Mouse (Mus musculus): ENCODE measurements around the gene Snupn. TPM values are rescaled to one million over a fixed set of nuclear protein-coding genes. Genes with fewer than 3 reads are reported as not detected.
"Not testable (repeated sequence)": the region's sequence is repeated elsewhere in the genome, so short reads cannot be mapped to it uniquely, and the experiment has no call there.

The Snupn gene
- polyA plus RNA-seq (2015; fragmentation: Nextera tagmentation; extraction: Ambion mirVana) = 29.5 and 31.9 TPM in 2 replicates

DNA sequence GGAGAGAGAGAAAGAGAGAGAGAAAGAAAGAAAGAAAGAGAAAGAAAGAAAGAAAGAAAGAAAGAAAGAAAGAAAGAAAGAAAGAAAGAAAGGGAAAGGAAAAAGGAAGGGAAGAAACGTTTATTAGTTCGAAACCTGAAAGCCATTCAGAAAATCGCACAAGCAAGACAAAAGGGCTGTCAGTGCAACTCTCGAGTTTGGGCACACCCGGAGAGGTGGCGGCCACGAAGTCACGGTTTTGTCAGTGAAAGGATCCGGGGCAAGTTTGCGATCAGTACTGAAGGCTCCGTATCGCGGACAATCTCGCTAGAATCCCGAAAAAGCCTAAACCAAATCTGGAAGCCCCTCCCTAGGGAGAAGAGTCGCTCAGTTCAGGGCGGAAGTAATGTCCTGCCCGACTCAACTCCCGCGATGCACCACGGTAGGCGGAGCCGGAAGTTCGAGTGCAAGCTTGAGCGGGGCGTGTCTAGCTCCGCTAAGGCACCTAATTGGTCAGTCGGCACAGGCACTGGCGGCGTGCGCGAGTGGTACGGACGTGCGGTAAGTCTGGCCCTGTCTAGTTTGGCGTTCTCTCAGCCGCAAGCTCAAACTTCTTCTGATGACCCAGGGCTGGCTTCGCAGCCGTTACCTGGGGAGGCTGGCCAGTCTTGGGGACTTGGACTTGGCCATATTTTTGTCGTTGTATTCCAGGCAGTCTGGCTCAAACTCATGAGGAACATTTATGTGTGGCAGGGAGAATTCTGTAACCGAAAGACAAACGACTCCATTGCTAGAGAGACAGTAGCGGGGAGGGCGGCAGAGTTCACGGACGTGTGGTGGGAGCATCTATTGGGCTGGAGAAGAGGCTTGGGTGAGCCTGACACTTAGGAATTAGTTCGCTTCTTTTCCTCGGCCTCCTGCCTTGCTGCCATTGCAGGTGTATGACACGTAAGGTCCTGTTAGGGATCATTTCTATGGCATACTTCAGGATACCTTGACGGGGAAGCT lies at the start of gene Snupn:
Snupn (plus strand) TSS at position 465 of the 987 bp plus-strand sequence.
- peak within 1 kb of the TSS; percentile 92 for H3K27ac ChIP-seq (replicated peaks)
- H3K36me3 ChIP-seq = no peaks in the 10 kb centered on the region
- no peaks in the 10 kb centered on the region for H3K27me3 ChIP-seq
- H3K9ac ChIP-seq (replicated peaks) = peak within 1 kb of the TSS; percentile 83
- peak within 1 kb of the TSS; percentile 73 for H3K4me3 ChIP-seq
- under 1% methylated on average over 50 of the region's 50 CpGs for WGBS
- peaks cover 13% of the 10 kb centered on the region for H3K4me1 ChIP-seq
- ATAC-seq (replicated peaks) = peak; percentile 100
- no peaks in the 10 kb centered on the region for H3K9me3 ChIP-seq
- H3K4me2 ChIP-seq (replicated peaks) = peak within 1 kb of the TSS; percentile 65

DNA sequence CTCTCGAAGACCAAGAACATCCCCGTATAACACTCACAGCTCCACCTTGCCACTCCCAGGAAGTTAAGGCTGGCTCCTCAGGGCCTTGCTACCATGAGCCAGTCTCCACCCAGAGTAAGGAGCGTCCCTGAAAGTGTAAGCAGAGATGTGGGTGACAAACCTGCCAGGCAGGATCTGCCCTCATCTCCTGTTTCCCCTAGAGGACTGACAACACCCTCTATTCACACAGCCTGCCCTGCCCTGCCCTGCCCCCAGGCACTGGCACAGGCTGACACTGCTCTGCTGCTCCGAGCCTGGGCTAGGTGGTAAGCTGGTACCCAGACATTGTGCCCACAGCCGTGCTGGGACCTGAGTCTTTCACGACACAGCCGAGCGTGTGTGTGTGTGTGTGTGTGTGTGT lies 49.5 kb upstream of the Snupn start:
- Histone ChIP-seq H3K27ac (replicated peaks) (no peak overlapping the region), H3K4me3 (no peak overlapping the region), H3K9ac (replicated peaks) (no peak overlapping the region), H3K27me3 (no peaks in the 10 kb centered on the region), H3K4me1 (no peaks in the 10 kb centered on the region), H3K9me3 (no peaks in the 10 kb centered on the region), H3K36me3 (no peaks in the 10 kb centered on the region), H3K4me2 (replicated peaks) (no peak overlapping the region)
- ATAC-seq (replicated peaks) = no peak
- WGBS = 70% methylated on average over 8 of the region's 8 CpGs

DNA sequence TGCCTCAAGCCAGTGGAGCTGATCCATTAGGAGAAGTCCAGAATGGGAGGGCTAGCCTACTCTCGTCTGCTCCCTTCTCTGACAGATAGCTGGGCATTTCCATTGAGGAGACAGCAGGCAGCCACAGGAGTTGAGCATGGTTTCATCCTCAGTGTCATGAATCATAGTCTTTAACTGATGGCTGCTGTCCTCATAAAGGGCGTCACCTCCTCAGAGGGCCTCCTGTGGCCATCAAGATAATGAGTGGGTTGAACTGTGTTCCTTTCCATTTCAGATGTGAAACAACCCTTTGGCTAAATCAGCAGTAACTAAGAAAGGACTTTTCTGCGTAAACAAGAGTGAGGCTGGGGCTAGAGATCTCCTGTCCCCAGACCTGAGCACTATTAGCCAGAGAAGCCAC lies 47.0 kb upstream of the Snupn start:
- H3K4me2 ChIP-seq (replicated peaks) = no peak overlapping the region
- H3K4me1 ChIP-seq = no peaks in the 10 kb centered on the region
- no peaks in the 10 kb centered on the region for H3K36me3 ChIP-seq
- no peak for ATAC-seq (replicated peaks)
- 79% methylated on average over 3 of the region's 3 CpGs for WGBS
- no peak overlapping the region for H3K9ac ChIP-seq (replicated peaks)
- H3K27me3 ChIP-seq = no peaks in the 10 kb centered on the region
- no peak overlapping the region for H3K4me3 ChIP-seq
- H3K27ac ChIP-seq (replicated peaks) = no peak overlapping the region
- no peaks in the 10 kb centered on the region for H3K9me3 ChIP-seq

DNA sequence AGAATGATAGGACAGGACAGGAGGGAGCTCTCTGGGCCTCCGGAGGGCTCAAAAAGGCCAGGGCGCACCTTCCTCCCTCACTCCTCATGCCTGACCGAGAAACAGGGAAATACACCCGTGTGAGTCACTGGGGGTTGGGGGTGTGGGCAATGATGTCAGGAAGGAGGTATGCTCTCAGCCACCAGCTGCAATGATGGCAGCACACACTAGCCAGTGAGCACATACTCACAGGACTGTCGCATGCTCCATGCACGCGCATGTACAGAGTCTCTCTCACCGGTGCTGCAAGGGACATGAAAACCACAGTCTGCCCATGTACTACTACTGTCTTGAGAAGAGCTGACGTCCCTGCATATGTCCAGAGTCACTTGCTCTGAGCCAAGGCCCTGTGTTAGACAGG lies 43.1 kb upstream of the Snupn start:
- 85% methylated on average over 9 of the region's 9 CpGs for WGBS
- no peaks in the 10 kb centered on the region for H3K4me1 ChIP-seq
- no peak overlapping the region for H3K27ac ChIP-seq (replicated peaks)
- no peaks in the 10 kb centered on the region for H3K9me3 ChIP-seq
- no peak overlapping the region for H3K4me3 ChIP-seq
- H3K27me3 ChIP-seq = no peaks in the 10 kb centered on the region
- H3K36me3 ChIP-seq = no peaks in the 10 kb centered on the region
- ATAC-seq (replicated peaks) = no peak
- H3K9ac ChIP-seq (replicated peaks) = no peak overlapping the region
- no peak overlapping the region for H3K4me2 ChIP-seq (replicated peaks)

DNA sequence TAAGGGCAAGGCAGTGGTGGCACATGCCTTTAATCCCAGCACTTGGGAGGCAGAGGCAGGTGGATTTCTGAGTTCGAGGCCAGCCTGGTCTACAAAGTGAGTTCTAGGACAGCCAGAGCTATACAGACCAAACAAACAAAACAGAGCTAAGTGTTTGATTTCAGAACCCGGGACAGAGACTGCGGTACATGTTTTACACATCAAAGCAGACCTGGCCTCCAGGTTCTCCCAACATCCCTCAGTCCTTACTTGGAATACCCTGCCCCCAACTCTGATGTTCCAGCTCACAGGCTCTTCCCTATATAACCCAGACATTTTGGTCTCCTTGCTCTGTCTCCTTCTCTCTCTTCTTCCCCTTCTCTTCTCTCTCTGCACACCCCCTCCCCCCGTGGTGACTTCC lies 40.7 kb upstream of the Snupn start:
- ATAC-seq (replicated peaks); H3K9ac ChIP-seq (replicated peaks); H3K27ac ChIP-seq (replicated peaks); H3K27me3 ChIP-seq; H3K36me3 ChIP-seq; H3K4me3 ChIP-seq; H3K9me3 ChIP-seq; H3K4me1 ChIP-seq; H3K4me2 ChIP-seq (replicated peaks): not testable (repeated sequence)
- 55% methylated on average over 4 of the region's 4 CpGs for WGBS

DNA sequence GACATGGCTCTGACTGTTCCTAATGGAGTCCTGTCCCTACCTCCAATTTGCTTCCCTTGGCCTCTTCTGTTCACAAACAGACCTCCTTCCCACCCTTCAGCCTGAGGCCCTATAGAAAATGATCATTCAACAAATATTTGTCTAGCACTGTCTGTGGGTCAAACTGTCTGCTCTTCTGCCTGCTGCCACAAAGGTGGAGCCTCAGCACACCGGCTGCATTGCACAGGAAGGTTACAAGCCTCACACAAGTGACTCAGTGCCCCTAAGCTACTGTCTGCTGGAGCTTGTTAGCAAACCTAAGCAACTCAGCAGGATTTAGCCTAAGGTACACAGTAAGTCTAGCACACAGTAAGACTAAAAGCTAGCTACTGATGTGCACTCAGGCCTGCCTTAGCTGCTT lies 39.7 kb upstream of the Snupn start:
- Histone ChIP-seq H3K9me3 (no peaks in the 10 kb centered on the region), H3K27ac (replicated peaks) (no peak overlapping the region), H3K4me3 (no peak overlapping the region), H3K4me2 (replicated peaks) (no peak overlapping the region), H3K9ac (replicated peaks) (no peak overlapping the region), H3K36me3 (no peaks in the 10 kb centered on the region), H3K4me1 (no peaks in the 10 kb centered on the region), H3K27me3 (no peaks in the 10 kb centered on the region)
- 74% methylated on average over 1 of the region's 1 CpGs for WGBS
- ATAC-seq (replicated peaks) = no peak

DNA sequence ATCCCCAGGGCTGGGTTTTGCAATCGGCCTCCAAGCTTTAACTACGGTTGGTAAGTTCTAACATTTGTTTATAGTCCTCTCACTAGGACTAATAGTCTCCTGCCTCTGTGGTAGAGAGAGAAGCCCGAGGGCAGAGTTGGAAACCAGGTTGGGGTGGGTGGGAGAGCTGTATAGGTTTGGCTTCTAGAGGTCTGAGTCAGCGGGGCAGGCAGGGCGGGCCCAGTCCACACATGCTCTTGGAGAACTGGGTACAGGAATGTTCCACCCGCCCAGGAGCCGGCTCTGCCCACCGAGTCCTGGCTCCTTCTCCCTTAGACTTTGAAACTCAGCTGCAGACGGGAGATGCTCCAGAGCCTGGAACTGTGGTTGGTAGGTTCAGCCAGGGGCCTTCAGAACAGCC lies 36.7 kb upstream of the Snupn start:
- 86% methylated on average over 9 of the region's 9 CpGs for WGBS
- Histone ChIP-seq H3K27me3 (no peaks in the 10 kb centered on the region), H3K4me2 (replicated peaks) (no peak overlapping the region), H3K4me1 (no peaks in the 10 kb centered on the region), H3K4me3 (no peak overlapping the region), H3K27ac (replicated peaks) (no peak overlapping the region), H3K9me3 (no peaks in the 10 kb centered on the region), H3K36me3 (no peaks in the 10 kb centered on the region), H3K9ac (replicated peaks) (no peak overlapping the region)
- no peak for ATAC-seq (replicated peaks)

DNA sequence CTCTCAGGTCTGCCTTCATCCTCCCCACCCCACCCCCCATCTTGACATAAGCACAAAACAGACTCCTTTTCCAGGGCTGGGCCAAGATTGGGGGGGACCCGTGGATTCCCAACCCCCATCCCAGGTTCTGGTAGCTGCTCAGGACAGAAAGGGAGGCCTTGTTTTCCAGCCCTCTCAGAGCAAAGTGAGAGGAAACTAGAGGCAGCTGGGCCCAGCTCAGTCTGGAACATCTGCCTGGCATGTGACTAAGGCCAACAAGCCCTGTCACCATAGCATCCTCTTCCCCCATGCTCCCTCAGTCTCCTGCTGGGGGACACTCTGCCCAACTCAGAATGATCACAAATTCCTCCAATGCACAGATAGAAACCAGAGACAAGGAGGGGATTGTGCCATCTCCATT lies 35.6 kb upstream of the Snupn start:
- Histone ChIP-seq H3K27me3 (no peaks in the 10 kb centered on the region), H3K4me1 (no peaks in the 10 kb centered on the region), H3K36me3 (no peaks in the 10 kb centered on the region), H3K9me3 (no peaks in the 10 kb centered on the region), H3K27ac (replicated peaks) (no peak overlapping the region), H3K4me2 (replicated peaks) (no peak overlapping the region), H3K4me3 (no peak overlapping the region), H3K9ac (replicated peaks) (no peak overlapping the region)
- no peak for ATAC-seq (replicated peaks)
- 93% methylated on average over 1 of the region's 1 CpGs for WGBS

DNA sequence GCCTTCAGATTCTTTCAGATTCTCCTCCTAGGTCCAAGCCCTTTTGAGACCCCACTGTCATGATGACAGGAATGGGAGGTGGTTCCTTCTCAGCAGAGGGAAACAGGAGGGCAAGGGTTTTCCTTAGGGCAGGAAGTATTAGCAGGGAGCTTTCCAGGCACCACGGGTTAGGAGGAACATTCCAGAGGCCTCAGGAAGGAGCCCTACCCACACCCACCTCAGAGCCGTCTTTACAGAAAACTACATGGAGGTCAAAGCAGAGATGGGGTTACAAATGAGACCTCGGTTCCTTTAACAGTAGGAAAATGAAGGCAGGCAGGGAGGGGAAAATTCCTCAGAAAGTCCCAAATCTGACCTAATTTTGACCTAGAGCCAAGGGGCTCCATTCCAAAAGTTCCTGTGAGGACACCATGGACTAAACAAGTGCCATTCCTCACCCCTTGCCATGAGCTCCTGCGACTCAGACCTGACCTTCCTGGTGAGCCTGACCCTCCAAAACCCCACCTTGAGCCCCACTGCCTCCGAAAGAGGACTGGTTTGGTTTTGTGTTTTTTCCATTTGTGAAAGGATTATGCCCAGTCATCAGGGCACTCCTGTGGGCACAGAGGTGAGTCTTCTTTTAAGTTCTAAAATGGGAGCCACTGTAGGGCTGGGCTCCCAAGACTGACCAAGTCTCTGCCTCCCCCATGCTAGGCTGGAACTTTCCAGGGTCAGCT lies 34.8 kb upstream of the Snupn start:
- no peaks in the 10 kb centered on the region for H3K27me3 ChIP-seq
- H3K9ac ChIP-seq (replicated peaks) = no peak overlapping the region
- no peak for ATAC-seq (replicated peaks)
- 87% methylated on average over 5 of the region's 5 CpGs for WGBS
- no peaks in the 10 kb centered on the region for H3K36me3 ChIP-seq
- no peak overlapping the region for H3K4me3 ChIP-seq
- H3K27ac ChIP-seq (replicated peaks) = no peak overlapping the region
- H3K9me3 ChIP-seq = no peaks in the 10 kb centered on the region
- no peak overlapping the region for H3K4me2 ChIP-seq (replicated peaks)
- no peaks in the 10 kb centered on the region for H3K4me1 ChIP-seq

DNA sequence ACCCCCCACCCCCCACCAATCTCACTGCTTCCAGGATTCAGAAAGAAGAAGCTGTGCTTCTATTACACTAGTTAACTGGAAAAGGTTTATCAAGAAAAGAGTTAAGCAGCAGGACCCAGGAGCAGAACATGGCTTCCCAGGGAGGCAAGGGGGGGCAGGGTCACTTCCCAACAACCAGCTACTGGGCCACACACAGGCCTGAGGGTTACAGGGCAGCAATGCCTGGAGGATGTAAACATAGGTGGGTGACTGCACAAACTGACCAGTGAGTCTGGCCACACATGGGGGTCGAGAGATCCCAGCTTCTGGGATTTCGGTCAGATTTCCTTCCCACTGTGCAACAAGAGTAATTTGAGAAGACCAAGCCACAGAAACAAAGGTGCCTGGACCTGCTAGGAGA lies 33.5 kb upstream of the Snupn start:
- H3K4me2 ChIP-seq (replicated peaks) = no peak overlapping the region
- no peak overlapping the region for H3K27ac ChIP-seq (replicated peaks)
- H3K9me3 ChIP-seq = no peaks in the 10 kb centered on the region
- H3K4me1 ChIP-seq = no peaks in the 10 kb centered on the region
- no peak overlapping the region for H3K9ac ChIP-seq (replicated peaks)
- no peak for ATAC-seq (replicated peaks)
- WGBS = 78% methylated on average over 2 of the region's 2 CpGs
- H3K27me3 ChIP-seq = no peaks in the 10 kb centered on the region
- H3K36me3 ChIP-seq = no peaks in the 10 kb centered on the region
- H3K4me3 ChIP-seq = no peak overlapping the region

DNA sequence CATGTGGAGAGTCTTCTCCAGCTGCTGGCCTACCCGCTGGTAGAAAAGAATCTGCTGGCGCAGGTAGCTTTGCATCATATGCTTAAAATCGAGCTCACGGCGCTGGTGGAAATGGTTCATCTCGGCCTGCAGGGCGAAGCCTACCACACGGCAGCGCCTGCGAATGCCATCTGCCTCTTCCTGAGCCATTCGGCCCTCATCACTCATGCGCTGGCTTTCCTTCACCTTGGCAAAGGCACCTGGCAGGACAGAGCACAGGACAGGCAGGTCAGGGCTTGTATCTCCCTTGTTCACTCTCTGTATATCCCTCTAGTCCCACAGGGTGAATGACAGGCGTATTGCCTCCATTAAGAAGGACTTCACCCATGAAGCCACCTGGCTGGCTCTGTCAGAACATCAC lies 32.2 kb upstream of the Snupn start:
- Histone ChIP-seq H3K36me3 (0 out of 2 replicates have a peak, but pooled peaks cover 2% of the 10 kb centered on the region), H3K4me3 (no peak overlapping the region), H3K9me3 (no peaks in the 10 kb centered on the region), H3K9ac (replicated peaks) (no peak overlapping the region), H3K4me1 (peaks cover 3% of the 10 kb centered on the region; the same call in 1 of the 2 replicates), H3K27me3 (no peaks in the 10 kb centered on the region), H3K27ac (replicated peaks) (no peak overlapping the region), H3K4me2 (replicated peaks) (no peak overlapping the region)
- ATAC-seq (replicated peaks) = no peak
- 97% methylated on average over 13 of the region's 13 CpGs for WGBS

DNA sequence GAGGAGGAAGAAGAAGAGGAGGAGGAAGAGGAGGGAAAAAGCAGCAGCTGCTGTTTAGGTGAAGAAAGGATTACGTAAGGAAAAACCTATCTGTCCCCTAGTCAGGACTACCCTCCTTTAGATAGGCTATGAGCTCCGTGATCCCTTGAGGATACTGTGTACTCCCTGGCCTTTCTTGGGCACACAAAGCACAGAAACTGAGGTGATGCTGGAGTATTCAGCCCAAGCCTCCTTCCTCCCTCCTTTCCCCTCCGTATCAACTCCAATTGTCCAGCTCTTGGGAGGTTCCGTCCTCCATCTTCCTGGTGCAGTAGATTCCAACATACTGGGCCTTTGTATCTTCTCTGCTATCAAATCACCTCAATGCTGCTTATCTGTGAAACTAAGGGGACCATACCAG lies 27.9 kb upstream of the Snupn start:
- no peak overlapping the region for H3K4me2 ChIP-seq (replicated peaks)
- H3K36me3 ChIP-seq = 0 out of 2 replicates have a peak, but pooled peaks cover 2% of the 10 kb centered on the region
- no peak overlapping the region for H3K4me3 ChIP-seq
- WGBS = 87% methylated on average over 4 of the region's 4 CpGs
- H3K27me3 ChIP-seq = no peaks in the 10 kb centered on the region
- H3K27ac ChIP-seq (replicated peaks) = no peak overlapping the region
- H3K4me1 ChIP-seq = peaks cover 31% of the 10 kb centered on the region
- ATAC-seq (replicated peaks) = no peak
- H3K9me3 ChIP-seq = no peaks in the 10 kb centered on the region
- no peak overlapping the region for H3K9ac ChIP-seq (replicated peaks)
